Mouse (Mus musculus): Measurements from ENCODE around the gene Esp18.

The Esp18 gene

GRCm38 (mm10) chr17:39406059-39406458 is at the start of gene Esp18:
Gene Esp18 (plus strand): TSS chr17:39406359.
- no peak for DNase-seq (ENCODE audit: low spot score)

- peak; percentile 0 for DNase-seq (ENCODE audit: low spot score)
Measured at GRCm38 (mm10) chr17:39363316-39363715, 42.8 kb upstream of the Esp18 start.

Measured in left cerebral cortex, adult 11 months (tissue).